Comparison of ENCODE assay signal across 12 mouse cellular contexts in genomic region chr1:77437881-77438610, GRCm38 (mm10).
"Had no signal": no experiment of that assay in that cellular context is flagged by ENCODE, and none has a peak within 500 bp of the region (broad histone marks: within the 10 kb centered on the region; RNA-seq: fewer than 3 reads in every experiment).

No protein-coding gene starts in this region.

- ATAC-seq: lung, postnatal 0 days had no signal

- H3K27ac ChIP-seq: limb, embryonic 10.5 days; liver, embryonic 15.5 days had no signal

- H3K36me3 ChIP-seq: liver, embryonic 15.5 days had no signal

- H3K4me3 ChIP-seq: limb, embryonic 10.5 days; liver, embryonic 15.5 days had no signal

- H3K4me2 ChIP-seq: liver, embryonic 11.5 days; liver, embryonic 15.5 days had no signal

- H3K4me1 ChIP-seq: liver, embryonic 15.5 days had no signal

- H3K9ac ChIP-seq: liver, embryonic 15.5 days had no signal

- DNase-seq: kidney, adult 8-10 months; kidney, postnatal 36 days; lung, adult 2 months; lung, postnatal 36 days; right cerebral cortex, postnatal 4 days; spleen, adult 18-20 months; thymus, adult 18-20 months; thymus, postnatal 14 days had no signal

- H3K27me3 ChIP-seq: liver, embryonic 15.5 days had no signal

- H3K9me3 ChIP-seq: limb, embryonic 10.5 days; liver, embryonic 15.5 days had no signal
